Mouse (Mus musculus): ENCODE measurements at regions not wholly inside any gene's neighbourhood (a gene's known extent, or its start where the extent isn't known, plus 50 kb on each side); places are given as distances from the start of the nearest gene placed in this dataset.

GRCm38 (mm10) chr6:117276850-117277249 is 108.5 kb downstream of the Cxcl12 start:
- Histone ChIP-seq H3K9me3 (replicated peaks; ENCODE audit: insufficient read depth, low read length) (no peaks in the 10 kb centered on the region), H3K27ac (ENCODE audit: control insufficient read depth, low read depth, low read length) (no peak overlapping the region), H3K4me1 (ENCODE audit: control insufficient read depth in 1 of 2, insufficient read depth in 2 of 2, low read length in 2 of 2) (no peaks in the 10 kb centered on the region), H3K4me3 (ENCODE audit: control insufficient read depth in 1 of 2, insufficient read depth in 1 of 2, low read depth in 2 of 2, low read length in 2 of 2) (no peak overlapping the region), H3K9ac (ENCODE audit: control insufficient read depth, low read depth, low read length, poor library complexity, severe bottlenecking) (no peak overlapping the region), H3K79me2 (ENCODE audit: control insufficient read depth, insufficient read depth, low read length, poor library complexity) (no peaks in the 10 kb centered on the region), H3K27me3 (ENCODE audit: control insufficient read depth in 1 of 2, insufficient read depth in 2 of 2, low read length in 2 of 2) (no peaks in the 10 kb centered on the region), H3K36me3 (ENCODE audit: control insufficient read depth in 1 of 2, insufficient read depth in 2 of 2, low read length in 2 of 2) (no peaks in the 10 kb centered on the region)
- TF ChIP-seq RCOR1 (IDR thresholded peaks at IDR 0.05; ENCODE audit: low read depth, low read length) (no peak), SIN3A (IDR thresholded peaks at IDR 0.05; ENCODE audit: low read length) (no peak), TBP (IDR thresholded peaks at IDR 0.05; ENCODE audit: low read depth, low read length) (no peak), USF2 (IDR thresholded peaks at IDR 0.05; ENCODE audit: borderline replicate concordance in 1 of 2, insufficient read depth in 1 of 2, low read depth in 1 of 2, low read length in 2 of 2) (no peak), POLR2A (IDR thresholded peaks at IDR 0.05; ENCODE audit: control insufficient read depth in 1 of 2, insufficient read depth in 1 of 2, low read depth in 1 of 2, low read length in 2 of 2, poor library complexity in 1 of 2) (no peak), HCFC1 (IDR thresholded peaks at IDR 0.05; ENCODE audit: low read depth, low read length) (no peak), MEF2A (IDR thresholded peaks at IDR 0.05; ENCODE audit: extremely low read depth, insufficient replicate concordance, low read depth, low read length, poor library complexity, severe bottlenecking) (no peak), UBTF (IDR thresholded peaks at IDR 0.05; ENCODE audit: borderline replicate concordance, insufficient read depth, low read depth, low read length) (no peak), ELF1 (IDR thresholded peaks at IDR 0.05; ENCODE audit: low read depth, low read length) (no peak), GABPA (IDR thresholded peaks at IDR 0.05; ENCODE audit: low read depth, low read length) (no peak), ETS1 (IDR thresholded peaks at IDR 0.05; ENCODE audit: low read depth, low read length) (no peak), MAFK (IDR thresholded peaks at IDR 0.05; ENCODE audit: borderline replicate concordance, low read depth, low read length) (no peak), MAZ (IDR thresholded peaks at IDR 0.05; ENCODE audit: low read depth, low read length) (no peak), MYB (IDR thresholded peaks at IDR 0.05; ENCODE audit: low read depth, low read length) (no peak), KAT2A (conservative IDR thresholded peaks at IDR 0.05; ENCODE audit: low read depth, low read length) (no peak), ZMIZ1 (IDR thresholded peaks at IDR 0.05; ENCODE audit: low read depth, low read length) (no peak), CHD2 (IDR thresholded peaks at IDR 0.05; ENCODE audit: low read length) (no peak), CTCF (IDR thresholded peaks at IDR 0.05 in 2 of 3, conservative IDR thresholded peaks at IDR 0.05 in 1 of 3; ENCODE audit: control insufficient read depth in 1 of 3, insufficient read depth in 1 of 3, low read depth in 2 of 3, low read length in 3 of 3, poor library complexity in 1 of 3, severe bottlenecking in 1 of 3) (no peak)
- DNase-seq (ENCODE audit: low read depth, low spot score), result no peak

DNA sequence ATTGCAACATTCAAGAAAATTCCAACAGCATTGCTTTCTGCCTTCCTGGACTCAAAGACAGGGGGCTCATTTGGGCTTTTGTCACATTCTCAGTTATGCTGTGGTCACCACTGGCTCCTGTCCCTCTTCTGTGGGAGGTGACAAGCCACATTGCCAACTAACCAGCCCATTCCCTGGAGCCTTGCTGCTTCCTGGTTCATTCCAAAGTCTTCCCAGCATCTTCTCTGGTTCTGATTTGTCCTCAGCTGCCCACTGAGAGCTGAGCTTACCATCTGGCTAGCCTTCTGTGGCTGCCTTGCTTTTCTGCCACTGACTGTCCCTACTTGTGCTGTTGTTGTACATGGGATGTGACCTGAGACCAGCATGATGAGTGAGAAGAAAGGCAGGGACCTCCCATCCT is 111.0 kb downstream of the Cxcl12 start:
- H3K9me3 ChIP-seq (replicated peaks; ENCODE audit: insufficient read depth, low read length), result no peaks in the 10 kb centered on the region
- no peaks in the 10 kb centered on the region for H3K36me3 ChIP-seq (ENCODE audit: control insufficient read depth in 1 of 2, insufficient read depth in 2 of 2, low read length in 2 of 2)
- no peaks in the 10 kb centered on the region for H3K4me1 ChIP-seq (ENCODE audit: control insufficient read depth in 1 of 2, insufficient read depth in 2 of 2, low read length in 2 of 2)
- H3K79me2 ChIP-seq (ENCODE audit: control insufficient read depth, insufficient read depth, low read length, poor library complexity), result no peaks in the 10 kb centered on the region
- no peaks in the 10 kb centered on the region for H3K27me3 ChIP-seq (ENCODE audit: control insufficient read depth in 1 of 2, insufficient read depth in 2 of 2, low read length in 2 of 2)
- no peak overlapping the region for H3K27ac ChIP-seq (ENCODE audit: control insufficient read depth, low read depth, low read length)
- TF ChIP-seq EP300 (IDR thresholded peaks at IDR 0.05; ENCODE audit: low read depth in 1 of 2, low read length in 2 of 2) (no peak), ETS1 (IDR thresholded peaks at IDR 0.05; ENCODE audit: low read depth, low read length) (no peak), UBTF (IDR thresholded peaks at IDR 0.05; ENCODE audit: borderline replicate concordance, insufficient read depth, low read depth, low read length) (no peak), NELFE (IDR thresholded peaks at IDR 0.05; ENCODE audit: low read depth, low read length) (no peak), MYB (IDR thresholded peaks at IDR 0.05; ENCODE audit: low read depth, low read length) (no peak), CHD2 (IDR thresholded peaks at IDR 0.05; ENCODE audit: low read length) (no peak), SIN3A (IDR thresholded peaks at IDR 0.05; ENCODE audit: low read length) (no peak), ZNF384 (IDR thresholded peaks at IDR 0.05; ENCODE audit: low read depth, low read length) (no peak), ELF1 (IDR thresholded peaks at IDR 0.05; ENCODE audit: low read depth, low read length) (no peak), E2F4 (IDR thresholded peaks at IDR 0.05; ENCODE audit: borderline replicate concordance, low read depth, low read length) (no peak), MAX (IDR thresholded peaks at IDR 0.05; ENCODE audit: low read length) (no peak), JUND (IDR thresholded peaks at IDR 0.05; ENCODE audit: low read depth, low read length) (no peak), MEF2A (IDR thresholded peaks at IDR 0.05; ENCODE audit: extremely low read depth, insufficient replicate concordance, low read depth, low read length, poor library complexity, severe bottlenecking) (no peak)
- no peak overlapping the region for H3K4me3 ChIP-seq (ENCODE audit: control insufficient read depth in 1 of 2, insufficient read depth in 1 of 2, low read depth in 2 of 2, low read length in 2 of 2)
- no peak for DNase-seq (ENCODE audit: low read depth, low spot score)
- no peak overlapping the region for H3K9ac ChIP-seq (ENCODE audit: control insufficient read depth, low read depth, low read length, poor library complexity, severe bottlenecking)
